Mouse (Mus musculus) kidney, embryonic 15.5 days (tissue): ENCODE results near the gene Hoxa4. TPM values are rescaled to one million over a fixed set of nuclear protein-coding genes. Genes with fewer than 3 reads are reported as not detected.

Experiments
- ATAC-seq: fragments of 200-750 bp; cut with Nextera tagmentation; replicated peaks from 2 replicates; pipeline ENCODE4 v1.8.0; 2017; ENCODE audit warnings: moderate TSS enrichment; ENCODE audit not compliant: low FRiP score
- H3K27ac ChIP-seq: fragments of 300-500 bp; sonication (generic); 2 replicates; pipeline ENCODE4 v1.5.1; 2015; ENCODE audit warnings: mild to moderate bottlenecking, inconsistent platforms
- H3K27me3 ChIP-seq: fragments of 300-500 bp; sonication (generic); 2 replicates; pipeline ENCODE4 v1.6.1; 2015; ENCODE audit warnings: inconsistent platforms
- H3K36me3 ChIP-seq: fragments of 300-500 bp; sonication (generic); 2 replicates; pipeline ENCODE4 v1.6.1; 2015; ENCODE audit warnings: inconsistent platforms
- H3K4me1 ChIP-seq: fragments of 300-500 bp; sonication (generic); 2 replicates; pipeline ENCODE4 v1.6.1; 2015; ENCODE audit warnings: inconsistent platforms
- H3K4me2 ChIP-seq: fragments of 300-500 bp; sonication (generic); 2 replicates; pipeline ENCODE4 v1.6.1; 2015; ENCODE audit warnings: moderate library complexity, mild to moderate bottlenecking, inconsistent platforms
- H3K4me3 ChIP-seq: fragments of 300-500 bp; sonication (generic); replicated peaks from 2 replicates; pipeline ENCODE4 v1.5.1; 2015; ENCODE audit warnings: mild to moderate bottlenecking, inconsistent platforms
- H3K9ac ChIP-seq: fragments of 300-500 bp; sonication (generic); 2 replicates; pipeline ENCODE4 v1.6.1; 2015; ENCODE audit warnings: mild to moderate bottlenecking, inconsistent platforms
- H3K9me3 ChIP-seq: fragments of 300-500 bp; sonication (generic); replicated peaks from 2 replicates; pipeline ENCODE4 v1.6.1; 2016; ENCODE audit warnings: inconsistent platforms
- WGBS: fragments of 180-500 bp; shearing (Covaris S2); methylation state at CpG from one replicate; pipeline ENCODE4 v1.1.7; 2015; ENCODE audit warnings: mixed read lengths; 5-methylcytosine and 5-hydroxymethylcytosine counted together
- polyA plus RNA-seq: library from polyadenylated mRNA; unstranded; fragments of >200 nt; fragmentation: Nextera tagmentation; extraction: Ambion mirVana; gene quantifications from 2 replicates; pipeline ENCODE4 v1.2.1, GENCODE M21; 2015

Gene Hoxa4
- 1.5 and 1.8 TPM in 2 replicates for polyA plus RNA-seq

DNA sequence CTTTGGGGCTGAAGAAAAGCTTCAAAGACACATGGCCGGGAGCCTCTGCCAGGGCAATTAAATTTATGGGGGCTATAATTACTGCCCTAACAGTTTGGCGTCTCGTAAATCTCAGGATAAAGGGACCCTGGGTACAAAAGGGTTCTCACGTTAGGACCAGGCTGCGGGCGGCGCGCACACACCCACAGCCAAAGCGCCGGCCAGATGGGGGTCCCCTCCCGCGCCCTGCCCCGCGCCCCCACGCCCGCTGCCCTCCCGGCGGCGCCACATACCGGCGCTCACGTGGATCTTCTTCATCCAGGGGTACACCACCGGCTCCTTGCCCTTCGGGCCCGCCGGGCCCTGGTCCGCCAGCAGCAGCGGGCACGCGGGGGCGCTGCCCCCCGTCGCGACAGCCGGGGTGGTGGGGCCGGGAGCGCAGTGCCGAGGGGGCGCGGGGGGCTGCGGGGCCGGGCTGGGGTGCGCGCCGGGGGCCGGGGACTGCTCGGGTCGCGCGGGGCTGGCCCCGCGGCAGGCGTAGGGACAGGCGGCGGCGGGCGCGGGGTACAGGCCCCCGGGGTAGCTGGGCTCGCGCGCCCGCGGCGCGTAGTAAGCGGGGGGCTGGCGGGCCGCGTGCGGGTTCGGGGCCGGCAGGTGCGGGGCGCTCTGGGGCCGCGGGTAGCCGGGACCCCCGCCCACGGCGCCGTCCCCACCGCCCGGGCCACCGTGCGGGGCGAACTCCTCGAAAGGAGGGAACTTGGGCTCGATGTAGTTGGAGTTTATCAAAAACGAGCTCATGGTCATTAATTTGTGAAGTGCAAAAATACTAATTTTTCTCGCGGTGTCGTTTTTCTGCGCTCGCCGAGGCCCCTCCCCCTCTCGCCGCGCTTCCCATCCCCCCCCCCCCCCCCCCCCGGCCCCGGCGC, at the start of gene Hoxa4:
Hoxa4 (minus strand) TSS at position 848 of the 905 bp plus-strand sequence.
- peak within 1 kb of the TSS; percentile 93 for H3K4me2 ChIP-seq
- no peaks in the 10 kb centered on the region for H3K27me3 ChIP-seq
- peaks cover 91% of the 10 kb centered on the region for H3K4me1 ChIP-seq
- peak within 1 kb of the TSS; percentile 95 for H3K27ac ChIP-seq
- peak within 1 kb of the TSS; percentile 78 for H3K9ac ChIP-seq
- 0 out of 2 replicates have a peak, but pooled peaks cover 3% of the 10 kb centered on the region for H3K36me3 ChIP-seq
- H3K9me3 ChIP-seq, result no peaks in the 10 kb centered on the region
- H3K4me3 ChIP-seq, result peak within 1 kb of the TSS; percentile 62
- peak; percentile 72 for ATAC-seq
- WGBS, result under 1% methylated on average over 92 of the region's 102 CpGs

- Histone ChIP-seq H3K27me3 (peaks cover 22% of the 10 kb centered on the region), H3K9ac (peak overlapping the region; percentile 96), H3K4me3 (peak overlapping the region; percentile 76), H3K9me3 (no peaks in the 10 kb centered on the region), H3K4me2 (peak overlapping the region; percentile 74), H3K27ac (peak overlapping the region; percentile 95), H3K4me1 (peaks cover 45% of the 10 kb centered on the region), H3K36me3 (no peaks in the 10 kb centered on the region)
- ATAC-seq, result no peak; the same call in 1 of the 2 replicates
- WGBS, result 6% methylated on average over 9 of the region's 9 CpGs
Measured at GRCm38 (mm10) chr6:52241001-52241621, 49.6 kb upstream of the Hoxa4 start.

DNA sequence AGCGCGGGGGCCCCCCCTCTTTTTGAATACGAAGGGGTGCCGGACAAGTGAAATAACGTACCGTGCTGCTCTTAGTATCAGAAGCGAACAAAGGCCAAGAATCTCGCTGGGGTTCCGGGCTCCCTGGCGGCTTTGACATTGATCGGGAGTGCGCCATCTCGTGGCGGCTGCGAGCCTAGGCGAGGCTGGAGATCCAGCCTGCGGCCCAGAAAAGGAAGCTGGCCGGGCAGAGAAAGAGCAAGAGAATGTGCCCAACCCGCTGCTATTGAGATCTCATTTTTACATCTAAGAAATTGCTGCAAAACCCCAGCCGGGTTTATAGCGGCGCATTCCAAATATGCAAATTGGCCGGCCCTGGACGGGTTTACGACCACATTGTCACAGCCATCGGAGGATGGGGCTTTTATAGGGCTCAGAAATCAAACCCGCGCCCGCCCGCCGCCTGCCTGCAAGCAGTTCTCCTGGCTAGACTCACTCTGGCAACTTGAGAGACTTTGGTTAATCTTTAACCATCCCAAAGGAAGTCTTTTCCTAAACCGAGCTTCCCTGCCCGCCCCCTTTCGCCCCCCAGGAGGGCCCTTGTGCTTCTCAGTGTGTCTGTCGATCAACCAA, 48.9 kb upstream of the Hoxa4 start, which contains the start of gene Hoxa10:
Hoxa10 (minus strand) TSS at position 466 of the 612 bp plus-strand sequence.
- no peaks in the 10 kb centered on the region for H3K9me3 ChIP-seq

DNA sequence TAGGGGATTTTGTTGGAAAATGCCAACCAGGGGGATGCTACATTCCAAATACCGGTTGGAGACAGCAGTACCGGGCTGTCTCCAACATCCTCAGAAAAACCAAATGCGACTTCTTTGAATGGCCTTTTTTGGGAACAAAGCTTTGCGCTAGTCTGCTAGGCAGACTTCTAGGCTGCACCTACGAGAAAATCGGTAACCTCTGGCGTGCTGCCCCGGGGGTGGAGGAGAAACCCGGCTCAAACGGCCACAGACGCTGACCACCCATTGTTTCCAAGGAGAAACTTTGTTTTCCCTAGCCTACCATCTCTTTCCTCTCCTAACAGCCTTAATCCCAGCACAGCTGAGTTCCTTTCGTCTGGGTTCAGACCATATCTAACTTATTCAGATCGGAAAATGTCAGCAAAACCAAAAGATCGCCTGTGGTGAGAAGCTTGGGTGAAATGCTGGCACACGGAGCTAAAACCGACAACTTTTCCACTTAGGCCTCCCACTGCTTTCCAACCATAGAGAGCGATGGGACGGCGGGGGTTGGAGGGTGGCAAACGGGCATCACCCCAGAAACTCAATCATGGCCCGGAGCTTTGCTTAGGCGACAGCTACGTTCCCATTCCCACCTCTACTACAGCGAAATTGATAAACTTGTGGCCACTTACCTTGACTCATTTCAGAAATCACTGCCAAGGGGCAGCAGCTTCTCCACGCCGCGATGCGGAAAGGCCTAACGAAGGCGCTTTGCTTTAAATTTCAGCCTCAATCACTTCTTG, 48.3 kb upstream of the Hoxa4 start:
- under 1% methylated on average over 30 of the region's 30 CpGs for WGBS
- H3K4me2 ChIP-seq, result peak overlapping the region; percentile 74
- ATAC-seq, result no peak
- no peaks in the 10 kb centered on the region for H3K9me3 ChIP-seq
- peak overlapping the region; percentile 96 for H3K9ac ChIP-seq
- H3K27me3 ChIP-seq, result peaks cover 25% of the 10 kb centered on the region
- no peaks in the 10 kb centered on the region for H3K36me3 ChIP-seq
- peaks cover 57% of the 10 kb centered on the region for H3K4me1 ChIP-seq
- H3K4me3 ChIP-seq, result peak overlapping the region; percentile 76
- peak overlapping the region; percentile 95 for H3K27ac ChIP-seq

More for the DNA sequence above, 48.9 kb upstream of the Hoxa4 start, which contains the start of gene Hoxa10:
- Histone ChIP-seq H3K27ac (peak within 1 kb of the TSS; percentile 95), H3K27me3 (peaks cover 22% of the 10 kb centered on the region), H3K9ac (peak within 1 kb of the TSS; percentile 96), H3K4me2 (peak within 1 kb of the TSS; percentile 74), H3K4me1 (peaks cover 51% of the 10 kb centered on the region), H3K4me3 (peak within 1 kb of the TSS; percentile 76), H3K36me3 (no peaks in the 10 kb centered on the region)
- peak; percentile 69 for ATAC-seq
- 2% methylated on average over 35 of the region's 35 CpGs for WGBS

- Histone ChIP-seq H3K4me2 (peak overlapping the region; percentile 74), H3K27me3 (peaks cover 28% of the 10 kb centered on the region), H3K27ac (peak overlapping the region; percentile 70), H3K9me3 (no peaks in the 10 kb centered on the region), H3K9ac (peak overlapping the region; percentile 96), H3K4me1 (peaks cover 63% of the 10 kb centered on the region), H3K36me3 (no peaks in the 10 kb centered on the region), H3K4me3 (peak overlapping the region; percentile 76)
- 2% methylated on average over 7 of the region's 7 CpGs for WGBS
- ATAC-seq, result no peak
Measured at GRCm38 (mm10) chr6:52238976-52239375, 47.4 kb upstream of the Hoxa4 start.

DNA sequence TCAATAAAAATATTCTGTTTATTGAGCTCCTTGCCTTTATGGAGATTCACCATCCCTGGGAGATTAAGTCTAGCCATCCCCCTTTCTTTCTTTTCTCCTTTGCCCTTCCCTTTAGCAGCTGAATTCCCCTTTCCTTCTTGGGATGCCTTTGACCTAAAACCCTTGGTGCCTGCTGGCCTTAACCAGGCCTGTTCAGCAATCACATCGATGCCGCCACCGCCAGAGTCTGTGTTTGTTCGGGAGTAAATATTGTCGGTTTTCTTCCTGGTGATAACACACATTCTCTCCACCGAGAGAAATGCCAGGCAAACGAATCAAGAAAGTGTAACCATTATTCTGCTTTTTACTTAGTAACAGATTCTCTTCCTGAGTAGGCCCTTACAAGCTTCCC, 46.6 kb upstream of the Hoxa4 start:
- peaks cover 59% of the 10 kb centered on the region for H3K4me1 ChIP-seq
- H3K9me3 ChIP-seq, result no peaks in the 10 kb centered on the region
- peak overlapping the region; percentile 76 for H3K4me3 ChIP-seq
- no peak for ATAC-seq
- H3K9ac ChIP-seq, result peak overlapping the region; percentile 96
- H3K4me2 ChIP-seq, result peak overlapping the region; percentile 74
- H3K36me3 ChIP-seq, result no peaks in the 10 kb centered on the region
- peaks cover 21% of the 10 kb centered on the region; the same call in 1 of the 2 replicates for H3K27me3 ChIP-seq
- WGBS, result 6% methylated on average over 7 of the region's 7 CpGs
- H3K27ac ChIP-seq, result peak overlapping the region; percentile 97

- WGBS, result 9% methylated on average over 10 of the region's 10 CpGs
- H3K9me3 ChIP-seq, result no peaks in the 10 kb centered on the region
- peak overlapping the region; percentile 97 for H3K27ac ChIP-seq
- peaks cover 17% of the 10 kb centered on the region; the same call in 1 of the 2 replicates for H3K27me3 ChIP-seq
- H3K4me1 ChIP-seq, result peaks cover 53% of the 10 kb centered on the region
- H3K4me3 ChIP-seq, result peak overlapping the region; percentile 76
- H3K4me2 ChIP-seq, result peak overlapping the region; percentile 74
- H3K9ac ChIP-seq, result peak overlapping the region; percentile 96
- no peaks in the 10 kb centered on the region for H3K36me3 ChIP-seq
- ATAC-seq, result no peak
Measured at GRCm38 (mm10) chr6:52237346-52238154, 46.0 kb upstream of the Hoxa4 start.

DNA sequence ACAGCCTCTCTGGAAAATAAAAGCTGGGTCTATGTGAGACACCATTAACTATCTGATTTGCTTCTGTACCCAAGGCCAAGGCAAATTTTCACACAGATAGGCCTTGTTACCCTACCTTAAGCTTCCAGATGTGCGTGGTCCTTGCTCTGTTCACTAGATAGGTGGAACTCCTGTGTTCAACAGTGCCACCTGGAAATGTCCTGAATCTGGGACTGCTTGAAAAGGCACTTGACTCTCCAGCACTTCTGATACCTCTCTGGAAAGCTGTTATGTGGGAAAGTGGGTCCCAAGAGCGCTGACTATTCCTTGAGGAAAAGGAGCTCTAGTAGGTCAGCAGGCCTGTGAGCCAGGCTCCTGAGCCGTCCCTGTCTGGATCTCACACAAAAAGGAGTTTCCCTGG, 45.3 kb upstream of the Hoxa4 start:
- 25% methylated on average over 3 of the region's 3 CpGs for WGBS
- H3K9ac ChIP-seq, result peak overlapping the region; percentile 96
- peaks cover 16% of the 10 kb centered on the region; the same call in 1 of the 2 replicates for H3K27me3 ChIP-seq
- H3K9me3 ChIP-seq, result no peaks in the 10 kb centered on the region
- no peak for ATAC-seq
- peaks cover 47% of the 10 kb centered on the region for H3K4me1 ChIP-seq
- peak overlapping the region; percentile 97 for H3K27ac ChIP-seq
- no peaks in the 10 kb centered on the region for H3K36me3 ChIP-seq
- H3K4me3 ChIP-seq, result peak overlapping the region; percentile 76
- H3K4me2 ChIP-seq, result peak overlapping the region; percentile 74

GRCm38 (mm10) chr6:52235866-52236265, 44.3 kb upstream of the Hoxa4 start:
- H3K27ac ChIP-seq, result peak overlapping the region; percentile 97
- H3K4me3 ChIP-seq, result peak overlapping the region; percentile 76
- H3K27me3 ChIP-seq, result peaks cover 11% of the 10 kb centered on the region; the same call in 1 of the 2 replicates
- ATAC-seq, result no peak
- peaks cover 38% of the 10 kb centered on the region for H3K4me1 ChIP-seq
- peak overlapping the region; percentile 96 for H3K9ac ChIP-seq
- no peaks in the 10 kb centered on the region for H3K9me3 ChIP-seq
- 17% methylated on average over 6 of the region's 6 CpGs for WGBS
- no peaks in the 10 kb centered on the region for H3K36me3 ChIP-seq
- peak overlapping the region; percentile 74 for H3K4me2 ChIP-seq

DNA sequence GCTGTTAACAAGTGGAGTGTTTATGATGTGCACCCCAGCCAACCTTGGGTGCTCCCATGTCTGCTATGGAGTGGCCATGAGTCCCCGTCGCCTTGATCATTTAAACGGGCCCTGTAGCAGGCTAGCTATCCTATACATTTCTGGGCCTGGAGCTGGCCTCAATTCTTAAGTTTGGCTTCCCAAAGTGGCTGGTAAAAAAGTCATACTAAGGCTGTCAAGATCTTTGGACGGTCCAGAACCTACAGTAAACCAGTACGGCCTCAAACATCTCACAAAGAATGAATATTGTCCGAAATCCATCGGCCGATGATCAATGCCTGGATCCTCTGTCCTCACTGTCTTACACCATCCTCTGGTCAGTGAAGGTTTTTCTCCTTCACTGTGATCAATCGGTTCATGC, 43.7 kb upstream of the Hoxa4 start:
- Histone ChIP-seq H3K27me3 (peaks cover 11% of the 10 kb centered on the region; the same call in 1 of the 2 replicates), H3K4me3 (peak overlapping the region; percentile 76), H3K9me3 (no peaks in the 10 kb centered on the region), H3K9ac (peak overlapping the region; percentile 96), H3K4me2 (peak overlapping the region; percentile 74), H3K36me3 (no peaks in the 10 kb centered on the region), H3K4me1 (peaks cover 32% of the 10 kb centered on the region), H3K27ac (peak overlapping the region; percentile 97)
- 15% methylated on average over 9 of the region's 9 CpGs for WGBS
- no peak for ATAC-seq
